Mouse (Mus musculus): ENCODE data around the gene Otud7b.

- TF ChIP-seq CTCF (IDR thresholded peaks at IDR 0.05; ENCODE audit: extremely low read depth, insufficient read length, insufficient replicate concordance, low read depth, low read length) (no peak), POLR2A (IDR thresholded peaks at IDR 0.05; ENCODE audit: low read depth, low read length) (no peak)
Measured at GRCm38 (mm10) chr3:96103901-96104260, 446 bp upstream of the Otud7b start.
